Mouse (Mus musculus) lung, embryonic 14.5 days (tissue): ENCODE measurements around the gene Unc13b. TPM values are rescaled to one million over a fixed set of nuclear protein-coding genes. Genes with fewer than 3 reads are reported as not detected.
"Not testable (repeated sequence)": the region's sequence is repeated elsewhere in the genome, so short reads cannot be mapped to it uniquely, and the experiment has no call there.

ENCODE experiments used
- ATAC-seq: fragments of 200-750 bp; cut with Nextera tagmentation; 2 replicates; pipeline ENCODE4 v1.8.0; 2017; ENCODE audit warnings: mild to moderate bottlenecking, moderate TSS enrichment, moderate library complexity; ENCODE audit not compliant: insufficient read depth
- DNase-seq: peaks from one replicate; pipeline ENCODE4 v3.0.0-alpha.2; 2015
- H3K27ac ChIP-seq: fragments of 300-500 bp; sonication (generic); 2 replicates; pipeline ENCODE4 v1.5.1; 2014; ENCODE audit warnings: low read depth, mild to moderate bottlenecking, moderate library complexity
- H3K27me3 ChIP-seq: fragments of 300-500 bp; sonication (generic); 2 replicates; pipeline ENCODE4 v1.6.1; 2014; ENCODE audit warnings: low read length, control low read depth; ENCODE audit not compliant: insufficient read depth
- H3K36me3 ChIP-seq: fragments of 300-500 bp; sonication (generic); 2 replicates; pipeline ENCODE4 v1.6.1; 2014; ENCODE audit warnings: control low read depth; ENCODE audit not compliant: insufficient read depth
- H3K4me1 ChIP-seq: fragments of 300-500 bp; sonication (generic); 2 replicates; pipeline ENCODE4 v1.6.1; 2014; ENCODE audit warnings: antibody characterized with exemption, control low read depth; ENCODE audit not compliant: insufficient read depth
- H3K4me2 ChIP-seq: fragments of 300-500 bp; sonication (generic); 2 replicates; pipeline ENCODE4 v1.6.1; 2014; ENCODE audit warnings: mild to moderate bottlenecking
- H3K4me3 ChIP-seq: fragments of 300-500 bp; sonication (generic); 2 replicates; pipeline ENCODE4 v1.5.1; 2014; ENCODE audit warnings: low read depth, low read length
- H3K9ac ChIP-seq: fragments of 300-500 bp; sonication (generic); 2 replicates; pipeline ENCODE4 v1.6.1; 2014
- H3K9me3 ChIP-seq: fragments of 300-500 bp; sonication (generic); 2 replicates; pipeline ENCODE4 v1.6.1; 2016; ENCODE audit warnings: low read depth, low read length, control low read depth
- CTCF ChIP-seq: IDR thresholded peaks from 2 replicates; pipeline ENCODE4 v1.5.1; 2016; ENCODE audit warnings: antibody characterized with exemption, low read depth
- WGBS: fragments of 180-500 bp; shearing (Covaris S2); extraction: QIAGEN DNeasy Blood & Tissue Kit; methylation state at CpG from one replicate; pipeline ENCODE4 v1.1.7; 2014; 5-methylcytosine and 5-hydroxymethylcytosine counted together
- polyA plus RNA-seq: library from polyadenylated mRNA; unstranded; fragments of >200 nt; fragmentation: Nextera tagmentation; extraction: Ambion mirVana; gene quantifications from 2 replicates; pipeline ENCODE4 v1.2.1, GENCODE M21; 2014

Gene Unc13b
- polyA plus RNA-seq, 1 experiment from 2014 or later = 8.2 TPM

DNA sequence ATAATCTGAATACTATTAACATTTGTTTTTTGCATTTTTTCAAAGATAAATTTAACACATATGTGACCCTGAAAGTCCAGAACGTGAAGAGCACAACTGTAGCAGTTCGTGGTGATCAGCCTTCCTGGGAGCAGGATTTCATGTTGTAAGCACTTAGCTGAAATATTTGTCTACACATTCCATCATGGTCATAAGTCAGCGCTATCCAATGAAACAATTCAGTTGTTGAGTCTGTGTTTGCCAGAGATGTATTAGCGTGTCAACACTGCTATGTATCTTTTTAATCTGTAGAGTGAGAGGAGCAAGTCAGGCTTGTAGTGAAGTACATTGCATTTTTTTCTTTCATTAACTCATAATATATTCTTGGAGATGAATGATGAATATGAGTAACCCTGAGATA is 32.4 kb downstream of the Unc13b start:
- H3K27ac ChIP-seq = no peak overlapping the region
- WGBS = 47% methylated on average over 4 of the region's 4 CpGs
- ATAC-seq (no peak), DNase-seq (no peak)
- H3K4me2 ChIP-seq = no peak overlapping the region
- no peak for TF ChIP-seq CTCF
- no peak overlapping the region for H3K9ac ChIP-seq
- H3K27me3 ChIP-seq = no peaks in the 10 kb centered on the region
- H3K4me1 ChIP-seq = no peaks in the 10 kb centered on the region
- no peak overlapping the region for H3K4me3 ChIP-seq
- no peaks in the 10 kb centered on the region for H3K9me3 ChIP-seq
- no peaks in the 10 kb centered on the region for H3K36me3 ChIP-seq

DNA sequence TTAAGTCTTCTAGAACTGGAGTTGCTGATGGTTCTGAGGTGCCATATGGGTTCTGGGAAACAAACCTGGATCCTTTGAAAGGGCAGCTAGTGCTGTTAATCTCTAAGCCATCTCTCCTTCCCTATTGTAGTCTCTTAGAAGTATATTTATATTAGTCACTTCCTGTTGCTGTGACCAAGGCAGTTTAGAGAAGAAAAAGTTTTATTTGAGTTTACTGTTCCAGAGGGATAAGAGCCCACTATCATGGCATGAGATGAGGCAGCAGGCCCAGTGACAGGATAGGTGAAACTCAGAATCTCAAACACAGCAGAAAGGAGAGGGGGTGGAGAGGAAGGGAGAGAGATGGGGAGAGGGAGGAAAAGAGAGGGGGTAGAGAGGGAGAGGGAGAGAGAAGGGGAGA is 54.7 kb downstream of the Unc13b start:
- H3K36me3 ChIP-seq = no peaks in the 10 kb centered on the region
- ATAC-seq = no peak

DNA sequence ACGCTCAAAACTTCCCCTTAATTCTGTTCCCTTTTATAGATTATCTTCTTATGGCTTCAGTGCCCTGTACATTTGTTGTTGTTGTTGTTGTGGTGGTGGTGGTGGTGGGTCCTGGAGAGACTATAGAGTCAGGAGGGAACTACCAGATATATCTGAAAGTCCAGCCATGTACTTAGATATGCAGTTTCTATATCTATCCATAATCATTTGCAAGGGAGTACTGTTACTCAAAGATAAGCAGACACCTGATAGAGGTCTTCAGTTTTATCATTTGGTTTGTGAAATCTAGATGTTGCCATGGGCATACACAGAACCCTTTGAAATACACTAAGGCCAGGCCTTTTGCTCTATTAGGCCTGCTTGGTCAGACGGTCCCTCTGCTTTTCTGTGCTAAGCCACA is 55.8 kb downstream of the Unc13b start:
- 78% methylated on average over 2 of the region's 2 CpGs for WGBS
- Histone ChIP-seq H3K36me3 (no peaks in the 10 kb centered on the region), H3K9ac (no peak overlapping the region), H3K9me3 (no peaks in the 10 kb centered on the region), H3K4me1 (no peaks in the 10 kb centered on the region), H3K4me3 (no peak overlapping the region), H3K27me3 (no peaks in the 10 kb centered on the region), H3K27ac (no peak overlapping the region), H3K4me2 (no peak overlapping the region)
- ATAC-seq (no peak), DNase-seq (no peak)
- TF ChIP-seq CTCF = no peak

More for the DNA sequence above, 54.7 kb downstream of the Unc13b start:
- Histone ChIP-seq H3K4me2 (no peak overlapping the region), H3K27me3 (no peaks in the 10 kb centered on the region), H3K4me3 (no peak overlapping the region), H3K9ac (no peak overlapping the region), H3K9me3 (no peaks in the 10 kb centered on the region), H3K4me1 (no peaks in the 10 kb centered on the region), H3K27ac (no peak overlapping the region)
- no peak for DNase-seq
- no peak for TF ChIP-seq CTCF

DNA sequence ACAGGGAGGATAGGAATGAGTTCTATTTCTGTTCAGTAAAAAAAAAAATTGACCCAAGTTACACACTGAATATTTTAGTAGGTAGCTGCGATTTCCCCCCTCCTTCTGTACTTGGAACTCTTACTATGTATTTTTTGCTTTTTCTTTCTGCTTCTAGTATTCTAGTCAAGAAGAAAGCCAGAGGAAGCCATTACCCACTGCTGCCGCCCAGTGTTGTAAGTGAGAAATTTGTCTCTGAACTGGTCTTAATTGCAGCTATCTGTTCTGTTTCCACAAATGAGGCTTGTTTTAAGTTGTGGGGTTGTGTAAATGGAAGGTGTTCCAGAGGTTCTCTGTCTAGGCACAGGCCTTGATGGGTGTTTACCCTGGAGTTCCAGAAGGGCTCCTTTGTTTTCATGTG is 56.2 kb downstream of the Unc13b start:
- Histone ChIP-seq H3K4me2 (no peak overlapping the region), H3K9me3 (no peaks in the 10 kb centered on the region), H3K9ac (no peak overlapping the region), H3K4me3 (no peak overlapping the region), H3K36me3 (no peaks in the 10 kb centered on the region), H3K27me3 (no peaks in the 10 kb centered on the region), H3K4me1 (no peaks in the 10 kb centered on the region), H3K27ac (no peak overlapping the region)
- WGBS = 16% methylated on average over 2 of the region's 2 CpGs
- ATAC-seq = no peak
- DNase-seq = peak; percentile 77
- peak; percentile 69 for TF ChIP-seq CTCF

DNA sequence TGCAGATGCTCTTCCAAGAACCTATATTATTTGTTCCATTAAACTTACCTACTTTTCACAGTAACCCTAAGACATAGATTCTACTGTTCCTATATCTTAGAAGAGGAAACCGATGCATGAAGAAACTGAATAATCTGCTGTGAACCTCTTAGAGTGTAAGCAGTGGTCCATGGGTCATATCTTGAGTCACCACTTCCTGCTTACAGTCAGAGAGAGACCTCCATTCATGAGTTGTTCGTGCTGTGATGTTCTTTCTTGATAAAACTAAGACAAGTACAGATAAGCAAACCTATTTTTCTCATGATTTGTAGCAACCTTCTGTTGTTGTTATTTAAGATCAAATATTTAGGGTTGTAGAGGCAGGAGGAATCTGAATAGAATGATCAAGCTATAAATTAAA is 57.5 kb downstream of the Unc13b start:
- no peak for TF ChIP-seq CTCF
- 58% methylated on average over 2 of the region's 2 CpGs for WGBS
- H3K4me1 ChIP-seq = no peaks in the 10 kb centered on the region
- H3K4me3 ChIP-seq = no peak overlapping the region
- H3K27ac ChIP-seq = no peak overlapping the region
- DNase-seq (no peak), ATAC-seq (no peak)
- no peaks in the 10 kb centered on the region for H3K9me3 ChIP-seq
- H3K4me2 ChIP-seq = no peak overlapping the region
- H3K9ac ChIP-seq = no peak overlapping the region
- no peaks in the 10 kb centered on the region for H3K36me3 ChIP-seq
- H3K27me3 ChIP-seq = no peaks in the 10 kb centered on the region

DNA sequence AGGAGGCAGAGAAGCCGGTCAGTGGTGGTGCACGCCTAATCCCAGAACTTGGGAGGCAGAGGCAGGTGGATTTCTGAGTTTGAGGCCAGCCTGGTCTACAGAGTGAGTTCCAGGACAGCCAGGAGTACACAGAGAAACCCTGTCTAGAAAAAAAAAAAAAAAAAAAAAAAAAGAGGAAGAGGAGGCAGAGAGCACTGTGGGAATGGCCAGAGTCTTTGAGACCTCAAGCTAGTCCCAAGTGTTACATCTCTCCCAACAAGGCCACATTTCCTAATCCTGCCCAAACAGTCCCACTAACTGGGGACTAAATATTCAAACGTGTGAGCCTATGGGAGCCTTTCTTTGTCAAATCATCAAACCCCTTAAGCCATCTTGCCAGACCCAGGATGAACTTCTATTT is 71.0 kb downstream of the Unc13b start:
- DNase-seq = no peak
- Histone ChIP-seq H3K4me3 (no peak overlapping the region), H3K36me3 (no peaks in the 10 kb centered on the region), H3K4me2 (no peak overlapping the region), H3K9ac (no peak overlapping the region), H3K27me3 (no peaks in the 10 kb centered on the region), H3K4me1 (no peaks in the 10 kb centered on the region), H3K9me3 (no peaks in the 10 kb centered on the region), H3K27ac (no peak overlapping the region)
- no peak for TF ChIP-seq CTCF
- WGBS = 77% methylated on average over 3 of the region's 3 CpGs
- ATAC-seq = no peak

DNA sequence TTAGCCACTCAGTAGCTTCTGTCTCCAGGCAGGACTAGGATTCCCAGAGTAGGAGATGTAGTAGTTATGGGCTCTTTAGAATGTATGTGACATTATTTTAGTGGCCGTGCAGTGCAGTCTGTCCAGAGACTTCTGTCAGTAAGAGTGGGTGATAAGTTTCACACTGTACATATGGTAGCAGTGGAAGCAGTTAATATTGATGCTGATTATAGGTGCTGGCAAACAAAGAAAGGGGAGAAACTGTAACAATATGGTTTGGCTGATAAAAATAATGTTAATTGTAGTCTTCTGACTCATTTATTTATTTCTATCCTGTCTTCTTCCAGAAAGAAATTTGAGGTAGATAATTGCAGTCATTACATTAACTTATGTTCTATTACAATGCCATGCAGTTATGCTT is 83.9 kb downstream of the Unc13b start:
- no peak for TF ChIP-seq CTCF
- no peak for DNase-seq
- H3K9me3 ChIP-seq = no peaks in the 10 kb centered on the region
- no peak overlapping the region for H3K27ac ChIP-seq
- no peak overlapping the region for H3K4me3 ChIP-seq
- 76% methylated on average over 1 of the region's 1 CpGs for WGBS
- H3K4me1 ChIP-seq = no peaks in the 10 kb centered on the region
- H3K9ac ChIP-seq = no peak overlapping the region
- no peaks in the 10 kb centered on the region for H3K36me3 ChIP-seq
- no peak overlapping the region for H3K4me2 ChIP-seq
- no peak for ATAC-seq
- H3K27me3 ChIP-seq = no peaks in the 10 kb centered on the region

DNA sequence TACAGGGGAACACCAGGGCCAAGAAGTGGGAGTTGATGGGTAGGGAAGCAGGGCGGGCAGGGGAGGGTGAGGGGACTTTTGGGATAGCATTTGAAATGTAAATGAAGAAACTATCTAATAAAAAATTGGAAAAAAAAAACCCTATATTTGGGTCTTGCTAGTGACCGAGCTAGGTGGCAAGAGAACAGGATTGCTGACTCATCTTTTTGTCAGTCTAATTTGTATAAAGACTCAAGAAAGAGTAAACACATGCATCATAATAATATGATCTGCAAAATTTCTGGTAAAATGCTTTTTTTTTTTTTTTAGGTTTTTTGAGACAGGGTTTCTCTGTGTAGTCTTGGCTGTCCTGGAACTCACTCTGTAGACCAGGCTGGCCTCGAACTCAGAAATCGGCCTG is 93.7 kb downstream of the Unc13b start:
- H3K9ac ChIP-seq, DNase-seq, H3K9me3 ChIP-seq, H3K27ac ChIP-seq, H3K4me3 ChIP-seq, H3K4me1 ChIP-seq, ATAC-seq, H3K36me3 ChIP-seq, H3K27me3 ChIP-seq, H3K4me2 ChIP-seq: not testable (repeated sequence)
- WGBS = 91% methylated on average over 4 of the region's 4 CpGs
